Mouse (Mus musculus): ENCODE measurements around the gene Tro. TPM values are rescaled to one million over a fixed set of nuclear protein-coding genes. Genes with fewer than 3 reads are reported as not detected.

Tro gene
- polyA plus RNA-seq (2017; shearing (Covaris generic)) = not detected

DNA sequence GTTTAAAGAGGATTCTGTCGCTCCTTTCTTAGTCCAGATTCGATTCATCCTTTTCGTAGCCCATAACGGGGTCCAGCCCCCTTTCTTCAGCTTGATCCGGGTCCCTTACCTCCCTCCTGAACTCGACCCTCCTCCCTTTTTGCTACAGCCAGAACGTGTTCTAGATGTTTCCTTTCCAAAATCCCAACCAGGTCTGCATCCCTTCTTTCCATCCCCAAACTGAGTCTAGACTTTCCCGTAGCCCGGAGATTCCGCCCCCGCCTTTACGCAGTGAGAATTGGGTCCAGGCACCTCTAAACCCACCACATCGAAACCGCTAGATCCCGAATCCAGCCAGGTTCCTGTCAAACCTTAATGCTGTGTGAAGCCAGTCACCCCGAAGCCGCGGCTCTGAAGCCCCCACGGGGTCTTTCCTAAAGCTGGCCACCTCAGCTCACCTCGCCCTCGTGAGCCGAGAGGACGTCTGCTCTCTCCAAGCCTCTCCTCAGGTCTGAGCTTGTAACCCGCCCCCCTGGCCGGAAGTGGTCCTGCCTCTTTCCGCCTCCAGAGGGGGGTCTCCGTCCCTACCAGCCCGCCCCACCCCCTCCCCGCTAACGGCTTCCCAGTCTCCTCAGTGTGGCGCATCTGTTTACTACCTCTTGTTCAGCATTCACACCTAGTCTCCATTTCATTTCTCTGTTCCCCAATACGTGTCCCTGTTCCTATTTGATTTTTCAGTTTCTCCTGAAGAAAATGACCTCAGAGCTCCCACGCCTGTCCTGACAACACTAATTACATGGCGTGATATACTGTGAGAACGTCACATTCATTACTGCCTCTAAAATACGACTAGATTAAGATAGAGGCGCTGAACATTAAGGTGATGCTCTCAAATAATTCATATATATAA lies at the start of gene Tro:
TSS of gene Tro (minus strand) at position 676 of the 889 bp plus-strand sequence.

Other genes with a start within 250 kb of the Tro start
- gene Tmem29, start 198.4 kb downstream of the Tro start, polyA plus RNA-seq (2017; shearing (Covaris generic)) = 5.3 TPM
- gene Alas2, start 110.2 kb downstream of the Tro start, polyA plus RNA-seq (2017; shearing (Covaris generic)) = not detected
- 3.0 TPM for gene Pfkfb1, start 69.4 kb downstream of the Tro start, polyA plus RNA-seq (2017; shearing (Covaris generic))
- gene Apex2, start 67.7 kb downstream of the Tro start, polyA plus RNA-seq (2017; shearing (Covaris generic)) = 11.3 TPM
- 2.1 TPM for gene Maged2, start 156.8 kb upstream of the Tro start, polyA plus RNA-seq (2017; shearing (Covaris generic))